Mouse (Mus musculus): ENCODE measurements around the gene Ak8. TPM values are rescaled to one million over a fixed set of nuclear protein-coding genes. Genes with fewer than 3 reads are reported as not detected.
A peak's percentile ranks its signal among the peaks of the same experiment; 100 is the strongest.

The Ak8 gene
- polyA plus RNA-seq, 1 experiment from 2014 or later, result 1.3 TPM

DNA sequence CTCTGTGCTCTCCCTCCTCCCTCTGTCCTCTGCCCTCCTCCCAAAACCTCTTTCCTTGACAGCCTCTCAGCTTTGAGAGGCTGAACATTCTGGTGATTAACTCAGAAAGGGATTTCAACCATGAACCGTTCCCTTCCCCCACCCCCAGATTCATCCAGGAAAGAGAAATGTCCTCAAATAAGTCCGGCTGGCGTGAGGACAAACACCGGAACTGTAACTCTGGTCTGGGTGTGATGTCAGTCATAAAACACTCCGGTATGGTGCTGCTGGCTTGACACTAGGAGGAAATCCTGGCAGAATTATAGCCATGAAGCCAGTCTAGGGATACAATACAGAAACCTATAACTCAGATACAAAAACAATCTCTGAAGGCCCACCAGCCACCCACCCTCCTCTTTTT, 70.7 kb downstream of the Ak8 start:
- no peak overlapping the region for H3K4me3 ChIP-seq (ENCODE audit: low read depth, low read length)
- DNase-seq (ENCODE audit: low spot score) (no peak), ATAC-seq (ENCODE audit: low FRiP score) (no peak)
- H3K4me1 ChIP-seq (replicated peaks; ENCODE audit: control insufficient read depth, insufficient read depth, low read length), result peaks cover 3% of the 10 kb centered on the region
- no peaks in the 10 kb centered on the region for H3K36me3 ChIP-seq (ENCODE audit: control insufficient read depth, insufficient read depth, low read length)
- H3K27ac ChIP-seq (ENCODE audit: low read depth, low read length), result 0 out of 2 replicates have a peak overlapping the region, but pooled peaks have one; percentile 17
- H3K9ac ChIP-seq (ENCODE audit: low read depth, low read length), result no peak overlapping the region
- H3K4me2 ChIP-seq (replicated peaks; ENCODE audit: low read depth, low read length), result no peak overlapping the region
- WGBS, result 74% methylated on average over 5 of the region's 5 CpGs
- no peaks in the 10 kb centered on the region for H3K27me3 ChIP-seq (ENCODE audit: control insufficient read depth, insufficient read depth, low read length)
- no peaks in the 10 kb centered on the region for H3K9me3 ChIP-seq (ENCODE audit: control insufficient read depth, low read length)

- Histone ChIP-seq H3K9me3 (ENCODE audit: control insufficient read depth, low read length) (no peaks in the 10 kb centered on the region), H3K4me1 (replicated peaks; ENCODE audit: control insufficient read depth, insufficient read depth, low read length) (peaks cover 3% of the 10 kb centered on the region), H3K27me3 (ENCODE audit: control insufficient read depth, insufficient read depth, low read length) (no peaks in the 10 kb centered on the region), H3K27ac (ENCODE audit: low read depth, low read length) (no peak overlapping the region), H3K36me3 (ENCODE audit: control insufficient read depth, insufficient read depth, low read length) (no peaks in the 10 kb centered on the region), H3K4me2 (replicated peaks; ENCODE audit: low read depth, low read length) (no peak overlapping the region), H3K9ac (ENCODE audit: low read depth, low read length) (no peak overlapping the region), H3K4me3 (ENCODE audit: low read depth, low read length) (no peak overlapping the region)
- ATAC-seq (ENCODE audit: low FRiP score) (no peak), DNase-seq (ENCODE audit: low spot score) (no peak)
- 63% methylated on average over 8 of the region's 8 CpGs for WGBS
Measured at GRCm38 (mm10) chr2:28774073-28774472, 74.1 kb downstream of the Ak8 start.

- WGBS, result 61% methylated on average over 2 of the region's 2 CpGs
- DNase-seq (ENCODE audit: low spot score) (no peak), ATAC-seq (ENCODE audit: low FRiP score) (no peak)
- Histone ChIP-seq H3K27me3 (ENCODE audit: control insufficient read depth, insufficient read depth, low read length) (no peaks in the 10 kb centered on the region), H3K27ac (ENCODE audit: low read depth, low read length) (no peak overlapping the region), H3K4me2 (replicated peaks; ENCODE audit: low read depth, low read length) (no peak overlapping the region), H3K36me3 (ENCODE audit: control insufficient read depth, insufficient read depth, low read length) (no peaks in the 10 kb centered on the region), H3K4me1 (replicated peaks; ENCODE audit: control insufficient read depth, insufficient read depth, low read length) (no peaks in the 10 kb centered on the region), H3K9me3 (ENCODE audit: control insufficient read depth, low read length) (no peaks in the 10 kb centered on the region), H3K9ac (ENCODE audit: low read depth, low read length) (no peak overlapping the region), H3K4me3 (ENCODE audit: low read depth, low read length) (no peak overlapping the region)
Measured at GRCm38 (mm10) chr2:28776728-28777127, 76.8 kb downstream of the Ak8 start.

GRCm38 (mm10) chr2:28780001-28780782, 80.2 kb downstream of the Ak8 start:
- Histone ChIP-seq H3K27ac (ENCODE audit: low read depth, low read length) (no peak overlapping the region), H3K9me3 (ENCODE audit: control insufficient read depth, low read length) (no peaks in the 10 kb centered on the region), H3K27me3 (ENCODE audit: control insufficient read depth, insufficient read depth, low read length) (no peaks in the 10 kb centered on the region), H3K4me1 (replicated peaks; ENCODE audit: control insufficient read depth, insufficient read depth, low read length) (peaks cover under 1% of the 10 kb centered on the region; the same call in 1 of the 2 replicates), H3K4me3 (ENCODE audit: low read depth, low read length) (no peak overlapping the region), H3K9ac (ENCODE audit: low read depth, low read length) (no peak overlapping the region), H3K36me3 (ENCODE audit: control insufficient read depth, insufficient read depth, low read length) (no peaks in the 10 kb centered on the region), H3K4me2 (replicated peaks; ENCODE audit: low read depth, low read length) (no peak overlapping the region)
- WGBS, result 75% methylated on average over 16 of the region's 16 CpGs
- no peak for ATAC-seq (ENCODE audit: low FRiP score)
- no peak for DNase-seq (ENCODE audit: low spot score)

GRCm38 (mm10) chr2:28781310-28781709, 81.3 kb downstream of the Ak8 start:
- Histone ChIP-seq H3K9me3 (ENCODE audit: control insufficient read depth, low read length) (no peaks in the 10 kb centered on the region), H3K27ac (ENCODE audit: low read depth, low read length) (no peak overlapping the region), H3K27me3 (ENCODE audit: control insufficient read depth, insufficient read depth, low read length) (no peaks in the 10 kb centered on the region), H3K4me1 (replicated peaks; ENCODE audit: control insufficient read depth, insufficient read depth, low read length) (peaks cover 3% of the 10 kb centered on the region; the same call in 1 of the 2 replicates), H3K4me2 (replicated peaks; ENCODE audit: low read depth, low read length) (no peak overlapping the region), H3K36me3 (ENCODE audit: control insufficient read depth, insufficient read depth, low read length) (no peaks in the 10 kb centered on the region), H3K4me3 (ENCODE audit: low read depth, low read length) (no peak overlapping the region), H3K9ac (ENCODE audit: low read depth, low read length) (no peak overlapping the region)
- DNase-seq (ENCODE audit: low spot score) (no peak), ATAC-seq (ENCODE audit: low FRiP score) (no peak)
- 84% methylated on average over 4 of the region's 4 CpGs for WGBS

GRCm38 (mm10) chr2:28786355-28787066, 86.5 kb downstream of the Ak8 start:
- Histone ChIP-seq H3K4me3 (ENCODE audit: low read depth, low read length) (no peak overlapping the region), H3K9ac (ENCODE audit: low read depth, low read length) (no peak overlapping the region), H3K4me1 (replicated peaks; ENCODE audit: control insufficient read depth, insufficient read depth, low read length) (peaks cover 3% of the 10 kb centered on the region; the same call in 1 of the 2 replicates), H3K9me3 (ENCODE audit: control insufficient read depth, low read length) (no peaks in the 10 kb centered on the region), H3K27ac (ENCODE audit: low read depth, low read length) (no peak overlapping the region), H3K4me2 (replicated peaks; ENCODE audit: low read depth, low read length) (no peak overlapping the region), H3K27me3 (ENCODE audit: control insufficient read depth, insufficient read depth, low read length) (no peaks in the 10 kb centered on the region), H3K36me3 (ENCODE audit: control insufficient read depth, insufficient read depth, low read length) (no peaks in the 10 kb centered on the region)
- no peak for DNase-seq (ENCODE audit: low spot score)
- no peak for ATAC-seq (ENCODE audit: low FRiP score)
- WGBS, result 72% methylated on average over 16 of the region's 16 CpGs

GRCm38 (mm10) chr2:28787067-28787619, 87.2 kb downstream of the Ak8 start:
- H3K9ac ChIP-seq (ENCODE audit: low read depth, low read length), result no peak overlapping the region
- no peaks in the 10 kb centered on the region for H3K9me3 ChIP-seq (ENCODE audit: control insufficient read depth, low read length)
- WGBS, result 83% methylated on average over 6 of the region's 6 CpGs
- peaks cover 3% of the 10 kb centered on the region; the same call in 1 of the 2 replicates for H3K4me1 ChIP-seq (replicated peaks; ENCODE audit: control insufficient read depth, insufficient read depth, low read length)
- H3K27ac ChIP-seq (ENCODE audit: low read depth, low read length), result no peak overlapping the region
- no peaks in the 10 kb centered on the region for H3K27me3 ChIP-seq (ENCODE audit: control insufficient read depth, insufficient read depth, low read length)
- H3K36me3 ChIP-seq (ENCODE audit: control insufficient read depth, insufficient read depth, low read length), result no peaks in the 10 kb centered on the region
- DNase-seq (ENCODE audit: low spot score), result no peak
- ATAC-seq (ENCODE audit: low FRiP score), result no peak
- no peak overlapping the region for H3K4me3 ChIP-seq (ENCODE audit: low read depth, low read length)
- H3K4me2 ChIP-seq (replicated peaks; ENCODE audit: low read depth, low read length), result no peak overlapping the region

DNA sequence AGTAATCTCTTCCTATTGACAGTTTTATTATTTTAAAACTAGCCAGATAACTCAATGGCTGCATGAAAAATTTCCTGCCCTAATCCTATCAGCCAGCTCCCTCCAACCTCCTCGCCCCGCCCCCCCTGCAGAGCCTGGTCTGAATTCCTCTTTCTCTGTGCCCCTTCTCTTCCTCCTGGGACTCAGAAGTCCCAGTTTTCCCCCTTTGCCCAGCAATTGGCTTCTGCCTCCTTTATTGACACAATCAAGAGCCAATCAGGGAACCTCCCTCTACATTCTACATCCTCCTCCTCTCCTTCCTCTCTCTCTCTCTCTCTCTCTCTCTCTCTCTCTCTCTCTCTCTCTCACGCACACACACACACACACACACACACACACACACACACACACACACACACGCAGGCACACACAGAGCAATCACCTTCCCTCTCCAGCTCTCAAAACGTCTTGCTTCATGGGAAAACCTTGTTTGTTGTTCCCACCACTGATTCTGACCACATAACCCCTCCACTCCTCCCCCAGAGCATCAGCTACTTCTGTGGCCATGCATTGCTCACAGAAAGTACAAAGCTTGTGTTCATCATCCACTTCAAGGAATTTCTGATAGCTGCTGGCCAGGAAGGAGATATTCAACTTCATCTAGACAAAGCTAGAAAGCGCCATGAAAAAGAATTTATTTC, 93.1 kb downstream of the Ak8 start:
- Histone ChIP-seq H3K4me1 (replicated peaks; ENCODE audit: control insufficient read depth, insufficient read depth, low read length) (no peaks in the 10 kb centered on the region; the same call in 1 of the 2 replicates), H3K36me3 (ENCODE audit: control insufficient read depth, insufficient read depth, low read length) (no peaks in the 10 kb centered on the region), H3K9me3 (ENCODE audit: control insufficient read depth, low read length) (no peaks in the 10 kb centered on the region), H3K4me3 (ENCODE audit: low read depth, low read length) (no peak overlapping the region), H3K27me3 (ENCODE audit: control insufficient read depth, insufficient read depth, low read length) (no peaks in the 10 kb centered on the region), H3K9ac (ENCODE audit: low read depth, low read length) (no peak overlapping the region), H3K4me2 (replicated peaks; ENCODE audit: low read depth, low read length) (no peak overlapping the region), H3K27ac (ENCODE audit: low read depth, low read length) (no peak overlapping the region)
- DNase-seq (ENCODE audit: low spot score), result peak; percentile 75
- 29% methylated on average over 5 of the region's 6 CpGs for WGBS
- ATAC-seq (ENCODE audit: low FRiP score), result no peak
